10 mouse cellular contexts compared by ENCODE assay signal in the genomic region with DNA sequence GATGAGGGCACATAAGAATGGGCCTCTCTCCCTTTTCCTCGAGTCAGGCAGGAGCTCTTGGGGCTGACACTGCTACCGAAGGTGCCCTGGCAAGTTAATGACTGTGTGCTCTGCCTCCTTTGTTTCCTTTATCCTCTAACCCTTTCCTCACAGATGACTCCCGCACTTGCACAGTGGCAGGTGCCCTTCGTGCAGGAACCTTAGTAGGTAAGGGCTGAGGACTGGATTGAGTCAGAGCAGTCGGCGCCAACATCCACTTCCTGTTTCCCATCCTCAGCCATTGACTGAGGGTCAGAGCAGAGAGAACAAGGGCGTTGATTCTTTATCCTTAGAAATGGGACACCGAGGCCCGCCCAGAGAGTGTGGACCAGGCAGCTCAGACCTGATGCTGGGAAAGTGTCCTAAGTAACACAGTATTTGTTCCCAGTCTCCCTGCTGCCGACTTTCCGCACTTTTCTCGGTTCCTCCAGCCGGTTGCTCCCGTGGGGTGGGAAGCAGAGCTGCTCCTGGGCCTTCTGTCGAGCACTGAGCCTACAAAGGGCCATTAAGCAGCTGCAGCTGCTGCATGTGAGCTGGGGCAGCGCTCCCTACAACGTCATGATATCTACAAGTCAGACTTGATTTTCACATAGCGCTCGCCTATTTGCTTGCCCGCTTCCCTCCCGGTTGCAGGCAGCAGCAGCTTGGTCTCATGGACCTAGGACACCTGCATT. TPM values are rescaled to one million over a fixed set of nuclear protein-coding genes. Genes with fewer than 3 reads are reported as not detected.
DNase-seq lines count a peak whose midpoint lies in the region; ATAC-seq lines count a peak whose summit lies in the region.
"Had no signal": no experiment of that assay in that cellular context is flagged by ENCODE, and none has a peak within 500 bp of the region (broad histone marks: within the 10 kb centered on the region; RNA-seq: fewer than 3 reads in every experiment).

No protein-coding gene starts in this region.

- no peak overlapping the region for H3K4me2 ChIP-seq in hindbrain, embryonic 16.5 days (ENCODE audit: low read length)

- peak; percentile 37 for DNase-seq in hindbrain, embryonic 10.5 days (ENCODE audit: low spot score)
- peak; percentile 69 for DNase-seq in ES-CJ7 (ENCODE audit: low read depth, low spot score)
- no peak for DNase-seq in c-Kit-positive CD71-positive TER-119-positive erythroid progenitor cells, embryonic 14.5 days (ENCODE audit: low spot score)
- no peak for DNase-seq in left cerebral cortex, adult 18-20 months (ENCODE audit: low spot score in 2 of 2)
- no peak for DNase-seq in lung, postnatal 36 days

- no peaks in the 10 kb centered on the region for H3K9me3 ChIP-seq in hindbrain, embryonic 10.5 days
- H3K9me3 ChIP-seq in hindbrain, embryonic 16.5 days (ENCODE audit: control insufficient read depth, low read length): no peaks in the 10 kb centered on the region
- no peaks in the 10 kb centered on the region for H3K9me3 ChIP-seq in megakaryocyte, embryonic 14.5 days

- H3K4me3 ChIP-seq in hindbrain, embryonic 10.5 days: peak overlapping the region; percentile 22; the same call in 1 of the 2 replicates
- H3K4me3 ChIP-seq in hindbrain, embryonic 16.5 days (ENCODE audit: low read length): no peak overlapping the region
- H3K4me3 ChIP-seq in megakaryocyte, embryonic 14.5 days (replicated peaks): peak overlapping the region; percentile 54

- 30% methylated on average over 21 of the region's 21 CpGs for WGBS in hindbrain, embryonic 10.5 days
- 34% methylated on average over 21 of the region's 21 CpGs for WGBS in hindbrain, embryonic 16.5 days

- ATAC-seq in hindbrain, embryonic 16.5 days: no peak
- ATAC-seq in granulocyte monocyte progenitor cell, adult 5-6 weeks (replicated peaks; ENCODE audit: poor library complexity, severe bottlenecking): peak; percentile 26

- H3K9ac ChIP-seq in hindbrain, embryonic 16.5 days (ENCODE audit: low read depth, low read length): no peak overlapping the region

- H3K36me3 ChIP-seq in hindbrain, embryonic 10.5 days: no peaks in the 10 kb centered on the region
- no peaks in the 10 kb centered on the region for H3K36me3 ChIP-seq in hindbrain, embryonic 16.5 days (ENCODE audit: control insufficient read depth, insufficient read depth, low read length)
- H3K36me3 ChIP-seq in megakaryocyte, embryonic 14.5 days (replicated peaks; ENCODE audit: low read length): no peaks in the 10 kb centered on the region

- H3K4me1 ChIP-seq in hindbrain, embryonic 10.5 days (replicated peaks): peaks cover 55% of the 10 kb centered on the region
- peaks cover 17% of the 10 kb centered on the region for H3K4me1 ChIP-seq in hindbrain, embryonic 16.5 days (ENCODE audit: control insufficient read depth, insufficient read depth, low read depth, low read length)
- peaks cover 73% of the 10 kb centered on the region for H3K4me1 ChIP-seq in megakaryocyte, embryonic 14.5 days

- H3K27me3 ChIP-seq in hindbrain, embryonic 10.5 days (ENCODE audit: insufficient read depth, poor library complexity, severe bottlenecking): peaks cover 69% of the 10 kb centered on the region
- H3K27me3 ChIP-seq in hindbrain, embryonic 16.5 days (replicated peaks; ENCODE audit: control insufficient read depth, insufficient read depth, low read length): peaks cover 29% of the 10 kb centered on the region
- H3K27me3 ChIP-seq in megakaryocyte, embryonic 14.5 days (replicated peaks): peaks cover 33% of the 10 kb centered on the region

- H3K27ac ChIP-seq in hindbrain, embryonic 10.5 days: peak overlapping the region; percentile 59
- H3K27ac ChIP-seq in hindbrain, embryonic 16.5 days (ENCODE audit: low read depth, low read length): no peak overlapping the region

RNA-seq across cellular contexts. Expression of a gene that starts 8.6 kb away (rescaled TPM):
- 159 and 234 TPM in 2 replicates for polyA plus RNA-seq in hindbrain, embryonic 10.5 days (2016; fragmentation: Nextera tagmentation; extraction: Ambion mirVana)
- polyA plus RNA-seq in hindbrain, embryonic 16.5 days (2015; fragmentation: Nextera tagmentation; extraction: Ambion mirVana): 126 and 210 TPM in 2 replicates
- 120 and 175 TPM in 2 replicates for total RNA-seq in granulocyte monocyte progenitor cell, adult 5-6 weeks (2014; fragmentation: Nextera tagmentation)
- total RNA-seq in granulocyte monocyte progenitor cell, adult 5-6 weeks (2017): 233 and 290 TPM in 2 replicates
- polyA plus RNA-seq in megakaryocyte, embryonic 14.5 days (2012; ENCODE audit: insufficient read depth, low replicate concordance): 627 and 878 TPM in 2 replicates
- 100 to 1,000 TPM; 333 to 422 TPM for total RNA-seq in left cerebral cortex, adult 18-20 months (2021)

RNA-seq across cellular contexts. Expression of a gene that starts 15.0 kb away (rescaled TPM):
- 48.0 and 63.2 TPM in 2 replicates for polyA plus RNA-seq in hindbrain, embryonic 10.5 days (2016; fragmentation: Nextera tagmentation; extraction: Ambion mirVana)
- 30.4 and 53.8 TPM in 2 replicates for polyA plus RNA-seq in hindbrain, embryonic 16.5 days (2015; fragmentation: Nextera tagmentation; extraction: Ambion mirVana)
- total RNA-seq in granulocyte monocyte progenitor cell, adult 5-6 weeks (2014; fragmentation: Nextera tagmentation): 0.82 and 4.7 TPM in 2 replicates
- 3.9 and 8.7 TPM in 2 replicates for total RNA-seq in granulocyte monocyte progenitor cell, adult 5-6 weeks (2017)
- 368 and 523 TPM in 2 replicates for polyA plus RNA-seq in megakaryocyte, embryonic 14.5 days (2012; ENCODE audit: insufficient read depth, low replicate concordance)
- total RNA-seq in left cerebral cortex, adult 18-20 months (2021): 100 to 1,000 TPM; 215 to 228 TPM

RNA-seq across cellular contexts. Expression of a gene that starts 26.9 kb away (rescaled TPM):
- 114 and 134 TPM in 2 replicates for polyA plus RNA-seq in hindbrain, embryonic 10.5 days (2016; fragmentation: Nextera tagmentation; extraction: Ambion mirVana)
- 54.0 and 62.1 TPM in 2 replicates for polyA plus RNA-seq in hindbrain, embryonic 16.5 days (2015; fragmentation: Nextera tagmentation; extraction: Ambion mirVana)
- total RNA-seq in granulocyte monocyte progenitor cell, adult 5-6 weeks (2014; fragmentation: Nextera tagmentation): 38.9 and 45.1 TPM in 2 replicates
- 45.5 and 46.0 TPM in 2 replicates for total RNA-seq in granulocyte monocyte progenitor cell, adult 5-6 weeks (2017)
- 3.1 and 3.3 TPM in 2 replicates for polyA plus RNA-seq in megakaryocyte, embryonic 14.5 days (2012; ENCODE audit: insufficient read depth, low replicate concordance)
- 10 to 100 TPM; 40.5 to 46.5 TPM for total RNA-seq in left cerebral cortex, adult 18-20 months (2021)

RNA-seq across cellular contexts. Expression of a gene that starts 35.0 kb away (rescaled TPM):
- 8.4 and 13.2 TPM in 2 replicates for polyA plus RNA-seq in hindbrain, embryonic 10.5 days (2016; fragmentation: Nextera tagmentation; extraction: Ambion mirVana)
- polyA plus RNA-seq in hindbrain, embryonic 16.5 days (2015; fragmentation: Nextera tagmentation; extraction: Ambion mirVana): 242 and 317 TPM in 2 replicates
- total RNA-seq in granulocyte monocyte progenitor cell, adult 5-6 weeks (2014; fragmentation: Nextera tagmentation): not detected in 2 replicates
- total RNA-seq in granulocyte monocyte progenitor cell, adult 5-6 weeks (2017): not detected in 2 replicates
- not detected in 2 replicates for polyA plus RNA-seq in megakaryocyte, embryonic 14.5 days (2012; ENCODE audit: insufficient read depth, low replicate concordance)
- total RNA-seq in left cerebral cortex, adult 18-20 months (2021): 100 to 1,000 TPM; 795 to 921 TPM

RNA-seq across cellular contexts. Expression of a gene that starts 50.4 kb away (rescaled TPM):
- not detected in 2 replicates for polyA plus RNA-seq in hindbrain, embryonic 10.5 days (2016; fragmentation: Nextera tagmentation; extraction: Ambion mirVana)
- polyA plus RNA-seq in hindbrain, embryonic 16.5 days (2015; fragmentation: Nextera tagmentation; extraction: Ambion mirVana): not detected in 2 replicates
- not detected in 2 replicates for total RNA-seq in granulocyte monocyte progenitor cell, adult 5-6 weeks (2014; fragmentation: Nextera tagmentation)
- not detected in 2 replicates for total RNA-seq in granulocyte monocyte progenitor cell, adult 5-6 weeks (2017)
- polyA plus RNA-seq in megakaryocyte, embryonic 14.5 days (2012; ENCODE audit: insufficient read depth, low replicate concordance): not detected in 2 replicates
- not detected for total RNA-seq in left cerebral cortex, adult 18-20 months (2021)
- total RNA-seq: heart, adult 18-20 months; layer of hippocampus, adult 18-20 months had no signal

Comparison
In these comparisons a context has a peak if more than half of its experiments do, and no peak if none do; other contexts are left out.
1. DNase-seq: peak in hindbrain, embryonic 10.5 days (single experiment) and ES-CJ7 (single experiment); none in c-Kit-positive CD71-positive TER-119-positive erythroid progenitor cells, embryonic 14.5 days (single experiment), left cerebral cortex, adult 18-20 months (0 of 2) and lung, postnatal 36 days (single experiment).
2. RNA of a gene that starts 26.9 kb away (polyA plus RNA-seq): 114 to 134 TPM in hindbrain, embryonic 10.5 days and 54.0 to 62.1 TPM in hindbrain, embryonic 16.5 days; 3.1 to 3.3 TPM in megakaryocyte, embryonic 14.5 days; every median in the first group is over 10 times any median in the second.